Mouse (Mus musculus) skeletal muscle tissue, postnatal 0 days (tissue): ENCODE results near the gene Polr1b. TPM values are rescaled to one million over a fixed set of nuclear protein-coding genes. Genes with fewer than 3 reads are reported as not detected.

Experiments used
- polyA plus RNA-seq: library from polyadenylated mRNA; unstranded; fragments of >200 nt; fragmentation: Nextera tagmentation; extraction: Ambion mirVana; gene quantifications from 2 replicates; pipeline ENCODE4 v1.2.1, GENCODE M21; 2015

Gene Polr1b
- 8.9 and 9.2 TPM in 2 replicates for polyA plus RNA-seq

GRCm38 (mm10) chr2:129100784-129101310, at the start of gene Polr1b:
Gene Polr1b, plus strand, starts transcription at chr2:129100995.

GRCm38 (mm10) chr2:129065437-129066282, 35.1 kb upstream of the Polr1b start, which contains the start of gene Ttl:
Gene Ttl, plus strand, starts transcription at chr2:129065942.

GRCm38 (mm10) chr2:129129412-129129929, 28.7 kb downstream of the Polr1b start, which contains the start of gene Chchd5:
Gene Chchd5, plus strand, starts transcription at chr2:129129700.

Other genes with a start within 250 kb of the Polr1b start
- 3.4 and 3.8 TPM in 2 replicates for gene Fbln7, start 238.0 kb upstream of the Polr1b start, polyA plus RNA-seq
- 6.9 and 7.1 TPM in 2 replicates for gene Zc3h8, start 156.9 kb upstream of the Polr1b start, polyA plus RNA-seq
- 3.4 and 4.7 TPM in 2 replicates for gene Zc3h6, start 133.6 kb upstream of the Polr1b start, polyA plus RNA-seq
- 13.2 and 13.3 TPM in 2 replicates for gene Gm10762, start 133.3 kb upstream of the Polr1b start, polyA plus RNA-seq
- gene Vinac1, start 52.8 kb upstream of the Polr1b start, polyA plus RNA-seq: 0.10 and 0.14 TPM in 2 replicates
- 10.2 and 11.6 TPM in 2 replicates for gene Ttl, start 35.1 kb upstream of the Polr1b start, polyA plus RNA-seq
- 18.1 and 19.8 TPM in 2 replicates for gene Chchd5, start 28.7 kb downstream of the Polr1b start, polyA plus RNA-seq
- gene Slc20a1, start 97.8 kb downstream of the Polr1b start, polyA plus RNA-seq: 6.5 and 7.4 TPM in 2 replicates
- gene Ckap2l, start 196.2 kb downstream of the Polr1b start, polyA plus RNA-seq: 9.3 and 11.1 TPM in 2 replicates
- 0.10 and 0.41 TPM in 2 replicates for gene Il1a, start 209.0 kb downstream of the Polr1b start, polyA plus RNA-seq